Mouse (Mus musculus): ENCODE results near the gene Tmem178b. TPM values are rescaled to one million over a fixed set of nuclear protein-coding genes. Genes with fewer than 3 reads are reported as not detected.

Gene Tmem178b
- polyA plus RNA-seq, 1 experiment from 2014 or later, result not detected

GRCm38 (mm10) chr6:40019396-40019795 lies 146.3 kb downstream of the Tmem178b start:
- ATAC-seq (ENCODE audit: insufficient number of reproducible peaks, insufficient read depth, low FRiP score, low read depth), result no peak
- H3K4me3 ChIP-seq (ENCODE audit: control insufficient read depth in 1 of 2, insufficient read depth in 1 of 2, low read depth in 1 of 2, low read length in 2 of 2), result no peak overlapping the region
- no peaks in the 10 kb centered on the region for H3K27me3 ChIP-seq (ENCODE audit: control insufficient read depth, insufficient read depth, low read length)
- H3K27ac ChIP-seq (replicated peaks in 1 of 2; ENCODE audit: control insufficient read depth in 1 of 2, insufficient read depth in 1 of 2, low read depth in 2 of 2, low read length in 2 of 2), result no peak overlapping the region
- 32% methylated on average over 4 of the region's 4 CpGs for WGBS
- H3K36me3 ChIP-seq (ENCODE audit: control insufficient read depth, insufficient read depth, low read length), result no peaks in the 10 kb centered on the region
- H3K9ac ChIP-seq (ENCODE audit: low read length), result no peak overlapping the region
- H3K4me2 ChIP-seq (ENCODE audit: low read length), result no peak overlapping the region
- H3K9me3 ChIP-seq (ENCODE audit: control insufficient read depth, low read length), result no peaks in the 10 kb centered on the region
- no peaks in the 10 kb centered on the region for H3K4me1 ChIP-seq (ENCODE audit: control insufficient read depth in 2 of 2, insufficient read depth in 2 of 2, low read length in 2 of 2)

- H3K4me3 ChIP-seq (ENCODE audit: control insufficient read depth in 1 of 2, insufficient read depth in 1 of 2, low read depth in 1 of 2, low read length in 2 of 2), result no peak overlapping the region
Measured at GRCm38 (mm10) chr6:40023592-40024335, 150.7 kb downstream of the Tmem178b start.

GRCm38 (mm10) chr6:40024336-40024934 lies 151.4 kb downstream of the Tmem178b start:
- no peak overlapping the region for H3K9ac ChIP-seq (ENCODE audit: low read length)
- no peaks in the 10 kb centered on the region for H3K9me3 ChIP-seq (ENCODE audit: control insufficient read depth, low read length)
- no peaks in the 10 kb centered on the region for H3K36me3 ChIP-seq (ENCODE audit: control insufficient read depth, insufficient read depth, low read length)
- WGBS, result 70% methylated on average over 5 of the region's 5 CpGs
- H3K27ac ChIP-seq (replicated peaks in 1 of 2; ENCODE audit: control insufficient read depth in 1 of 2, insufficient read depth in 1 of 2, low read depth in 2 of 2, low read length in 2 of 2), result no peak overlapping the region
- no peaks in the 10 kb centered on the region for H3K27me3 ChIP-seq (ENCODE audit: control insufficient read depth, insufficient read depth, low read length)
- no peaks in the 10 kb centered on the region for H3K4me1 ChIP-seq (ENCODE audit: control insufficient read depth in 2 of 2, insufficient read depth in 2 of 2, low read length in 2 of 2)
- H3K4me2 ChIP-seq (ENCODE audit: low read length), result no peak overlapping the region
- no peak overlapping the region for H3K4me3 ChIP-seq (ENCODE audit: control insufficient read depth in 1 of 2, insufficient read depth in 1 of 2, low read depth in 1 of 2, low read length in 2 of 2)
- no peak for ATAC-seq (ENCODE audit: insufficient number of reproducible peaks, insufficient read depth, low FRiP score, low read depth)

More at GRCm38 (mm10) chr6:40023592-40024335, 150.7 kb downstream of the Tmem178b start:
- 64% methylated on average over 4 of the region's 4 CpGs for WGBS
- Histone ChIP-seq H3K4me2 (ENCODE audit: low read length) (no peak overlapping the region), H3K27ac (replicated peaks in 1 of 2; ENCODE audit: control insufficient read depth in 1 of 2, insufficient read depth in 1 of 2, low read depth in 2 of 2, low read length in 2 of 2) (no peak overlapping the region), H3K36me3 (ENCODE audit: control insufficient read depth, insufficient read depth, low read length) (no peaks in the 10 kb centered on the region), H3K9ac (ENCODE audit: low read length) (no peak overlapping the region), H3K27me3 (ENCODE audit: control insufficient read depth, insufficient read depth, low read length) (no peaks in the 10 kb centered on the region), H3K9me3 (ENCODE audit: control insufficient read depth, low read length) (no peaks in the 10 kb centered on the region), H3K4me1 (ENCODE audit: control insufficient read depth in 2 of 2, insufficient read depth in 2 of 2, low read length in 2 of 2) (no peaks in the 10 kb centered on the region)
- no peak for ATAC-seq (ENCODE audit: insufficient number of reproducible peaks, insufficient read depth, low FRiP score, low read depth)

- H3K27me3 ChIP-seq (ENCODE audit: control insufficient read depth, insufficient read depth, low read length), result no peaks in the 10 kb centered on the region
- H3K4me1 ChIP-seq (ENCODE audit: control insufficient read depth in 2 of 2, insufficient read depth in 2 of 2, low read length in 2 of 2), result no peaks in the 10 kb centered on the region
- no peaks in the 10 kb centered on the region for H3K36me3 ChIP-seq (ENCODE audit: control insufficient read depth, insufficient read depth, low read length)
- no peak for ATAC-seq (ENCODE audit: insufficient number of reproducible peaks, insufficient read depth, low FRiP score, low read depth)
- H3K27ac ChIP-seq (replicated peaks in 1 of 2; ENCODE audit: control insufficient read depth in 1 of 2, insufficient read depth in 1 of 2, low read depth in 2 of 2, low read length in 2 of 2), result no peak overlapping the region
- no peaks in the 10 kb centered on the region for H3K9me3 ChIP-seq (ENCODE audit: control insufficient read depth, low read length)
- H3K4me2 ChIP-seq (ENCODE audit: low read length), result no peak overlapping the region
- no peak overlapping the region for H3K9ac ChIP-seq (ENCODE audit: low read length)
- no peak overlapping the region for H3K4me3 ChIP-seq (ENCODE audit: control insufficient read depth in 1 of 2, insufficient read depth in 1 of 2, low read depth in 1 of 2, low read length in 2 of 2)
Measured at GRCm38 (mm10) chr6:40032901-40033300, 159.8 kb downstream of the Tmem178b start.

GRCm38 (mm10) chr6:40033935-40034334 lies 160.9 kb downstream of the Tmem178b start:
- no peaks in the 10 kb centered on the region for H3K27me3 ChIP-seq (ENCODE audit: control insufficient read depth, insufficient read depth, low read length)
- H3K4me3 ChIP-seq (ENCODE audit: control insufficient read depth in 1 of 2, insufficient read depth in 1 of 2, low read depth in 1 of 2, low read length in 2 of 2), result no peak overlapping the region
- H3K4me1 ChIP-seq (ENCODE audit: control insufficient read depth in 2 of 2, insufficient read depth in 2 of 2, low read length in 2 of 2), result no peaks in the 10 kb centered on the region
- WGBS, result 81% methylated on average over 3 of the region's 3 CpGs
- no peak for ATAC-seq (ENCODE audit: insufficient number of reproducible peaks, insufficient read depth, low FRiP score, low read depth)
- H3K4me2 ChIP-seq (ENCODE audit: low read length), result no peak overlapping the region
- no peaks in the 10 kb centered on the region for H3K36me3 ChIP-seq (ENCODE audit: control insufficient read depth, insufficient read depth, low read length)
- H3K9ac ChIP-seq (ENCODE audit: low read length), result no peak overlapping the region
- H3K9me3 ChIP-seq (ENCODE audit: control insufficient read depth, low read length), result no peaks in the 10 kb centered on the region
- H3K27ac ChIP-seq (replicated peaks in 1 of 2; ENCODE audit: control insufficient read depth in 1 of 2, insufficient read depth in 1 of 2, low read depth in 2 of 2, low read length in 2 of 2), result no peak overlapping the region

GRCm38 (mm10) chr6:40048969-40049908 lies 176.2 kb downstream of the Tmem178b start:
- Histone ChIP-seq H3K4me1 (ENCODE audit: control insufficient read depth in 2 of 2, insufficient read depth in 2 of 2, low read length in 2 of 2) (no peaks in the 10 kb centered on the region), H3K36me3 (ENCODE audit: control insufficient read depth, insufficient read depth, low read length) (no peaks in the 10 kb centered on the region), H3K9ac (ENCODE audit: low read length) (no peak overlapping the region), H3K27me3 (ENCODE audit: control insufficient read depth, insufficient read depth, low read length) (no peaks in the 10 kb centered on the region; the same call in 1 of the 2 replicates), H3K4me3 (ENCODE audit: control insufficient read depth in 1 of 2, insufficient read depth in 1 of 2, low read depth in 1 of 2, low read length in 2 of 2) (no peak overlapping the region), H3K9me3 (ENCODE audit: control insufficient read depth, low read length) (no peaks in the 10 kb centered on the region), H3K27ac (replicated peaks in 1 of 2; ENCODE audit: control insufficient read depth in 1 of 2, insufficient read depth in 1 of 2, low read depth in 2 of 2, low read length in 2 of 2) (no peak overlapping the region), H3K4me2 (ENCODE audit: low read length) (no peak overlapping the region)
- 33% methylated on average over 11 of the region's 11 CpGs for WGBS
- ATAC-seq (ENCODE audit: insufficient number of reproducible peaks, insufficient read depth, low FRiP score, low read depth), result no peak

- no peak overlapping the region for H3K4me3 ChIP-seq (ENCODE audit: control insufficient read depth in 1 of 2, insufficient read depth in 1 of 2, low read depth in 1 of 2, low read length in 2 of 2)
- no peak overlapping the region for H3K27ac ChIP-seq (replicated peaks in 1 of 2; ENCODE audit: control insufficient read depth in 1 of 2, insufficient read depth in 1 of 2, low read depth in 2 of 2, low read length in 2 of 2)
- H3K4me2 ChIP-seq (ENCODE audit: low read length), result no peak overlapping the region
- 83% methylated on average over 6 of the region's 6 CpGs for WGBS
- ATAC-seq (ENCODE audit: insufficient number of reproducible peaks, insufficient read depth, low FRiP score, low read depth), result no peak
- no peaks in the 10 kb centered on the region for H3K4me1 ChIP-seq (ENCODE audit: control insufficient read depth in 2 of 2, insufficient read depth in 2 of 2, low read length in 2 of 2)
- H3K27me3 ChIP-seq (ENCODE audit: control insufficient read depth, insufficient read depth, low read length), result no peaks in the 10 kb centered on the region; the same call in 1 of the 2 replicates
- H3K9ac ChIP-seq (ENCODE audit: low read length), result no peak overlapping the region
- H3K9me3 ChIP-seq (ENCODE audit: control insufficient read depth, low read length), result no peaks in the 10 kb centered on the region
- H3K36me3 ChIP-seq (ENCODE audit: control insufficient read depth, insufficient read depth, low read length), result no peaks in the 10 kb centered on the region
Measured at GRCm38 (mm10) chr6:40049909-40050484, 176.9 kb downstream of the Tmem178b start.
